ENCODE assay signal across 8 mouse cellular contexts in genomic region chr8:125053505-125054435, GRCm38 (mm10). TPM values are rescaled to one million over a fixed set of nuclear protein-coding genes. Genes with fewer than 3 reads are reported as not detected.
DNase-seq lines count a peak whose midpoint lies in the region; ATAC-seq and TF ChIP-seq lines count a peak whose summit lies in the region.

TSS of gene Disc1 (plus strand) at chr8:125054195.

- peak within 1 kb of the TSS; percentile 77 for H3K4me3 ChIP-seq in embryonic facial prominence, embryonic 14.5 days (ENCODE audit: low read depth, low read length)
- H3K4me3 ChIP-seq in heart, embryonic 12.5 days, result peak within 1 kb of the TSS; percentile 81
- H3K4me3 ChIP-seq in kidney, postnatal 0 days (replicated peaks; ENCODE audit: low read depth, low read length), result peak within 1 kb of the TSS; percentile 74
- peak within 1 kb of the TSS; percentile 80 for H3K4me3 ChIP-seq in lung, embryonic 16.5 days (ENCODE audit: low read length)

- no peaks in the 10 kb centered on the region for H3K36me3 ChIP-seq in embryonic facial prominence, embryonic 14.5 days (ENCODE audit: control insufficient read depth, insufficient read depth, low read length)
- H3K36me3 ChIP-seq in heart, embryonic 12.5 days, result no peaks in the 10 kb centered on the region
- H3K36me3 ChIP-seq in kidney, postnatal 0 days (ENCODE audit: insufficient read depth, low read length), result no peaks in the 10 kb centered on the region
- H3K36me3 ChIP-seq in lung, embryonic 16.5 days (ENCODE audit: control insufficient read depth, insufficient read depth, low read length), result no peaks in the 10 kb centered on the region

- DNase-seq in cerebellum, postnatal 10 days, result peak; percentile 84 to 87
- DNase-seq in cerebellum, adult 8-10 months, result no peak
- peak; percentile 71 for DNase-seq in MN1 (ENCODE audit: low spot score)
- peak; percentile 52 for DNase-seq in embryonic facial prominence, embryonic 14.5 days (ENCODE audit: low spot score)
- DNase-seq in kidney, postnatal 0 days (ENCODE audit: low spot score), result peak; percentile 71
- DNase-seq in ovary, postnatal 36 days (ENCODE audit: low spot score), result peak; percentile 41

- H3K4me2 ChIP-seq in embryonic facial prominence, embryonic 14.5 days (ENCODE audit: low read depth, low read length), result peak within 1 kb of the TSS; percentile 94
- peak within 1 kb of the TSS; percentile 95 for H3K4me2 ChIP-seq in heart, embryonic 12.5 days
- H3K4me2 ChIP-seq in kidney, postnatal 0 days (ENCODE audit: low read length), result peak within 1 kb of the TSS; percentile 97
- H3K4me2 ChIP-seq in lung, embryonic 16.5 days (ENCODE audit: low read depth, low read length), result peak within 1 kb of the TSS; percentile 95

- H3K27ac ChIP-seq in embryonic facial prominence, embryonic 14.5 days (replicated peaks; ENCODE audit: low read depth, low read length), result peak within 1 kb of the TSS; percentile 78
- peak within 1 kb of the TSS; percentile 54; the same call in 1 of the 2 replicates for H3K27ac ChIP-seq in heart, embryonic 12.5 days (ENCODE audit: poor library complexity, severe bottlenecking)
- H3K27ac ChIP-seq in kidney, postnatal 0 days, result peak within 1 kb of the TSS; percentile 82
- H3K27ac ChIP-seq in lung, embryonic 16.5 days (ENCODE audit: low read length), result peak within 1 kb of the TSS; percentile 76

- 2% methylated on average over 29 of the region's 65 CpGs for WGBS in embryonic facial prominence, embryonic 14.5 days
- 1% methylated on average over 51 of the region's 65 CpGs for WGBS in heart, embryonic 12.5 days
- whole genome bisulfite sequencing in kidney, postnatal 0 days, result 2% methylated on average over 56 of the region's 65 CpGs
- WGBS in lung, embryonic 16.5 days, result 1% methylated on average over 58 of the region's 65 CpGs

- H3K9ac ChIP-seq in embryonic facial prominence, embryonic 14.5 days (ENCODE audit: low read depth, low read length), result peak within 1 kb of the TSS; percentile 80
- peak within 1 kb of the TSS; percentile 94 for H3K9ac ChIP-seq in heart, embryonic 12.5 days
- peak within 1 kb of the TSS; percentile 78 for H3K9ac ChIP-seq in kidney, postnatal 0 days (ENCODE audit: low read depth, low read length)
- H3K9ac ChIP-seq in lung, embryonic 16.5 days (ENCODE audit: low read length), result peak within 1 kb of the TSS; percentile 82

- no peak for TF ChIP-seq CTCF in kidney, postnatal 0 days (IDR thresholded peaks at IDR 0.05; ENCODE audit: low read depth)

- ATAC-seq in embryonic facial prominence, embryonic 14.5 days (ENCODE audit: low read depth), result peak; percentile 58
- peak; percentile 60 for ATAC-seq in heart, embryonic 12.5 days (ENCODE audit: insufficient number of reproducible peaks, low FRiP score)
- ATAC-seq in kidney, postnatal 0 days (replicated peaks; ENCODE audit: low FRiP score, low read depth), result peak; percentile 41; the same call in 1 of the 2 replicates
- peak; percentile 75 for ATAC-seq in lung, embryonic 16.5 days (ENCODE audit: low read depth)

- H3K4me1 ChIP-seq in embryonic facial prominence, embryonic 14.5 days (ENCODE audit: control insufficient read depth, insufficient read depth, low read length), result 0 out of 2 replicates have a peak, but pooled peaks cover 5% of the 10 kb centered on the region
- H3K4me1 ChIP-seq in heart, embryonic 12.5 days (replicated peaks), result peaks cover 16% of the 10 kb centered on the region
- peaks cover 8% of the 10 kb centered on the region; the same call in 1 of the 2 replicates for H3K4me1 ChIP-seq in kidney, postnatal 0 days (replicated peaks; ENCODE audit: insufficient read depth, low read length)
- H3K4me1 ChIP-seq in lung, embryonic 16.5 days (replicated peaks; ENCODE audit: control insufficient read depth, insufficient read depth, low read length), result peaks cover 5% of the 10 kb centered on the region

- peaks cover 25% of the 10 kb centered on the region for H3K27me3 ChIP-seq in embryonic facial prominence, embryonic 14.5 days (replicated peaks; ENCODE audit: control insufficient read depth, insufficient read depth, low read length)
- H3K27me3 ChIP-seq in heart, embryonic 12.5 days (replicated peaks), result peaks cover 13% of the 10 kb centered on the region
- 0 out of 2 replicates have a peak, but pooled peaks cover 6% of the 10 kb centered on the region for H3K27me3 ChIP-seq in kidney, postnatal 0 days (ENCODE audit: insufficient read depth, low read length)
- H3K27me3 ChIP-seq in lung, embryonic 16.5 days (ENCODE audit: control insufficient read depth, insufficient read depth, low read depth, low read length), result no peaks in the 10 kb centered on the region

- no peaks in the 10 kb centered on the region for H3K9me3 ChIP-seq in embryonic facial prominence, embryonic 14.5 days (ENCODE audit: control insufficient read depth, low read length)
- no peaks in the 10 kb centered on the region for H3K9me3 ChIP-seq in heart, embryonic 12.5 days (replicated peaks)
- H3K9me3 ChIP-seq in kidney, postnatal 0 days (replicated peaks; ENCODE audit: low read length), result no peaks in the 10 kb centered on the region
- H3K9me3 ChIP-seq in lung, embryonic 16.5 days (ENCODE audit: control insufficient read depth, low read length), result no peaks in the 10 kb centered on the region

RNA-seq across cellular contexts. Expression of gene Disc1, which starts in this region (rescaled TPM):
- 1.5 and 1.6 TPM in 2 replicates for polyA plus RNA-seq in embryonic facial prominence, embryonic 14.5 days (2014; fragmentation: Nextera tagmentation; extraction: Ambion mirVana)
- polyA plus RNA-seq in heart, embryonic 12.5 days (2016; fragmentation: Nextera tagmentation; extraction: Ambion mirVana), result 2.3 and 2.5 TPM in 2 replicates
- polyA plus RNA-seq in kidney, postnatal 0 days (2015; fragmentation: Nextera tagmentation; extraction: Ambion mirVana), result 0.83 and 0.88 TPM in 2 replicates
- polyA plus RNA-seq in lung, embryonic 16.5 days (2015; fragmentation: Nextera tagmentation; extraction: Ambion mirVana), result 2.6 and 2.8 TPM in 2 replicates

Comparison
In these comparisons a context has a peak if more than half of its experiments do, and no peak if none do; other contexts are left out.
1. Peak in DNase-seq, ATAC-seq, H3K4me3 ChIP-seq, H3K27ac ChIP-seq, H3K9ac ChIP-seq and H3K4me2 ChIP-seq in kidney, postnatal 0 days; RNA of the gene not detected or under 1 TPM.